ENCODE assay signal across 9 mouse cellular contexts in the genomic region with DNA sequence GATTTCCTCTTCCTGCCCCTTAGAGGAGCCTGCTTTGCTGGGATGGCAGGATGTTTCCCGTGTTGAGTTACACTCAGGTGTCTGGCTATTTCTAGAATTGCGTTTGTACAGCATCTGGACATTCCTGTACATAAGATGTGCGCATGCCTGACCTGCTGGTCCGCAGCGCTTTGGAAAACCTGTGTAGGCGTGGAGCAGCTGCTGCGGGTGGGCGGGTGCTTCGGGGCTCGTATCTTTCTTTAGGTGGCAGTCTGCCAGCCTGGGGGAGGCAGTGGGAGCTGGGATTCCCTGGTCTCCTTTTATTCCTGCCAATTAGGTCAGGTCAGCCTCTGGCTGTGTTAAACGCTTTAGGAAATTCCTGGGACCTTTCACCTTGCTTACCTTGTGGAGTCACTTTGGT. TPM values are rescaled to one million over a fixed set of nuclear protein-coding genes. Genes with fewer than 3 reads are reported as not detected.
A peak's percentile ranks its signal among the peaks of the same experiment; 100 is the strongest.
DNase-seq lines count a peak whose midpoint lies in the region; ATAC-seq lines count a peak whose summit lies in the region.
"Had no signal": no experiment of that assay in that cellular context is flagged by ENCODE, and none has a peak within 500 bp of the region (broad histone marks: within the 10 kb centered on the region; RNA-seq: fewer than 3 reads in every experiment).

No protein-coding gene starts in this region.

- H3K4me1 ChIP-seq in heart, embryonic 16.5 days (ENCODE audit: control insufficient read depth, insufficient read depth, low read length) = peaks cover 10% of the 10 kb centered on the region
- H3K4me1 ChIP-seq in limb, embryonic 13.5 days = peaks cover 42% of the 10 kb centered on the region

- no peaks in the 10 kb centered on the region for H3K36me3 ChIP-seq in heart, embryonic 16.5 days (ENCODE audit: control insufficient read depth, insufficient read depth)
- no peaks in the 10 kb centered on the region for H3K36me3 ChIP-seq in limb, embryonic 13.5 days

- peak; percentile 80 for ATAC-seq in heart, embryonic 16.5 days (replicated peaks; ENCODE audit: extremely low read depth, insufficient read depth, low FRiP score)
- peak; percentile 42; the same call in 1 of the 2 replicates for ATAC-seq in limb, embryonic 13.5 days (ENCODE audit: low FRiP score, low read depth)

- no peak overlapping the region; the same call in 1 of the 2 replicates for H3K9ac ChIP-seq in heart, embryonic 16.5 days (ENCODE audit: low read length)
- 0 out of 2 replicates have a peak overlapping the region, but pooled peaks have one; percentile 13 for H3K9ac ChIP-seq in limb, embryonic 13.5 days

- peak overlapping the region; percentile 48 for H3K4me2 ChIP-seq in heart, embryonic 16.5 days (ENCODE audit: low read depth, low read length)
- peak overlapping the region; percentile 52 for H3K4me2 ChIP-seq in limb, embryonic 13.5 days (replicated peaks)

- H3K4me3 ChIP-seq in heart, embryonic 16.5 days (ENCODE audit: low read length) = peak overlapping the region; percentile 25
- no peak overlapping the region for H3K4me3 ChIP-seq in limb, embryonic 13.5 days
- H3K4me3 ChIP-seq: erythroblast, embryonic 14.5 days had no signal

- peak overlapping the region; percentile 32; the same call in 1 of the 2 replicates for H3K27ac ChIP-seq in heart, embryonic 16.5 days (ENCODE audit: low read length)
- 0 out of 2 replicates have a peak overlapping the region, but pooled peaks have one; percentile 15 for H3K27ac ChIP-seq in limb, embryonic 13.5 days

- 11% methylated on average over 11 of the region's 11 CpGs for WGBS in heart, embryonic 16.5 days
- 12% methylated on average over 11 of the region's 11 CpGs for WGBS in limb, embryonic 13.5 days

- no peaks in the 10 kb centered on the region for H3K27me3 ChIP-seq in heart, embryonic 16.5 days (ENCODE audit: control insufficient read depth, insufficient read depth, low read length)
- no peaks in the 10 kb centered on the region for H3K27me3 ChIP-seq in limb, embryonic 13.5 days

- peak; percentile 53 to 60 for DNase-seq in frontal cortex, postnatal 36 days (ENCODE audit: low spot score in 2 of 2)
- no peak for DNase-seq in frontal cortex, postnatal 14 days (ENCODE audit: low spot score in 2 of 2)
- peak; percentile 13 for DNase-seq in MEL-GATA-1-ER (ENCODE audit: extremely low read depth, low read depth)
- DNase-seq in testis, postnatal 10 days (ENCODE audit: low spot score) = peak; percentile 84
- DNase-seq in cerebellum, adult 9-10 months = no peak
- DNase-seq in cerebellum, postnatal 36 days = no peak

- H3K9me3 ChIP-seq in heart, embryonic 16.5 days (replicated peaks; ENCODE audit: control insufficient read depth, low read length) = no peaks in the 10 kb centered on the region
- no peaks in the 10 kb centered on the region for H3K9me3 ChIP-seq in limb, embryonic 13.5 days

RNA-seq across cellular contexts. Expression of a gene that starts 39.6 kb away (rescaled TPM):
- polyA plus RNA-seq in heart, embryonic 16.5 days (2015; fragmentation: Nextera tagmentation; extraction: Ambion mirVana) = 29.9 and 31.4 TPM in 2 replicates
- polyA plus RNA-seq in limb, embryonic 13.5 days (2015; fragmentation: Nextera tagmentation; extraction: Ambion mirVana) = 97.4 and 102 TPM in 2 replicates

Comparison
In these comparisons a context has a peak if more than half of its experiments do, and no peak if none do; other contexts are left out.
1. DNase-seq: peak in frontal cortex, postnatal 36 days (2 of 2), MEL-GATA-1-ER (single experiment) and testis, postnatal 10 days (single experiment); none in frontal cortex, postnatal 14 days (0 of 2), cerebellum, adult 9-10 months (single experiment) and cerebellum, postnatal 36 days (0 of 2).